Mouse (Mus musculus) neural tube, embryonic 14.5 days (tissue): ENCODE results near the gene Prkacb. TPM values are rescaled to one million over a fixed set of nuclear protein-coding genes. Genes with fewer than 3 reads are reported as not detected.

Experiments
- ATAC-seq: fragments of 200-750 bp; cut with Nextera tagmentation; 2 replicates; pipeline ENCODE4 v1.8.0; 2017; ENCODE audit warnings: low read depth, mild to moderate bottlenecking, moderate TSS enrichment, moderate library complexity
- H3K27ac ChIP-seq: fragments of 300-500 bp; sonication (generic); 2 replicates; pipeline ENCODE4 v1.5.1; 2014; ENCODE audit warnings: low read depth, mild to moderate bottlenecking, control low read depth, low read length, moderate library complexity, mixed read lengths
- H3K27me3 ChIP-seq: fragments of 300-500 bp; sonication (generic); 2 replicates; pipeline ENCODE4 v1.6.1; 2014; ENCODE audit warnings: low read length; ENCODE audit not compliant: control insufficient read depth, insufficient read depth
- H3K36me3 ChIP-seq: fragments of 300-500 bp; sonication (generic); 2 replicates; pipeline ENCODE4 v1.6.1; 2014; ENCODE audit warnings: low read length, mixed read lengths; ENCODE audit not compliant: control insufficient read depth, insufficient read depth
- H3K4me1 ChIP-seq: fragments of 300-500 bp; sonication (generic); 2 replicates; pipeline ENCODE4 v1.6.1; 2014; ENCODE audit warnings: low read length; ENCODE audit not compliant: control insufficient read depth, insufficient read depth
- H3K4me2 ChIP-seq: fragments of 300-500 bp; sonication (generic); 2 replicates; pipeline ENCODE4 v1.6.1; 2014; ENCODE audit warnings: mild to moderate bottlenecking, low read depth, low read length, control low read depth
- H3K4me3 ChIP-seq: fragments of 300-500 bp; sonication (generic); 2 replicates; pipeline ENCODE4 v1.5.1; 2014; ENCODE audit warnings: low read depth, low read length, control low read depth, mixed read lengths
- H3K9ac ChIP-seq: fragments of 300-500 bp; sonication (generic); replicated peaks from 2 replicates; pipeline ENCODE4 v1.6.1; 2014; ENCODE audit warnings: low read depth, mild to moderate bottlenecking, control low read depth, low read length, mixed read lengths
- H3K9me3 ChIP-seq: fragments of 300-500 bp; sonication (generic); 2 replicates; pipeline ENCODE4 v1.6.1; 2016; ENCODE audit warnings: low read length; ENCODE audit not compliant: control insufficient read depth
- WGBS: fragments of 180-500 bp; shearing (Covaris S2); extraction: QIAGEN DNeasy Blood & Tissue Kit; methylation state at CpG from one replicate; pipeline ENCODE4 v1.1.7; 2014; 5-methylcytosine and 5-hydroxymethylcytosine counted together
- polyA plus RNA-seq: library from polyadenylated mRNA; unstranded; fragments of >200 nt; fragmentation: Nextera tagmentation; extraction: Ambion mirVana; gene quantifications from 2 replicates; pipeline ENCODE4 v1.2.1, GENCODE M21; 2014

The Prkacb gene
- polyA plus RNA-seq, 1 experiment from 2014 or later, result 234 TPM

- Histone ChIP-seq H3K27ac (no peak overlapping the region), H3K9me3 (no peaks in the 10 kb centered on the region), H3K4me1 (no peaks in the 10 kb centered on the region), H3K36me3 (no peaks in the 10 kb centered on the region), H3K27me3 (no peaks in the 10 kb centered on the region), H3K4me2 (no peak overlapping the region), H3K4me3 (no peak overlapping the region), H3K9ac (no peak overlapping the region)
- WGBS, result 86% methylated on average over 4 of the region's 4 CpGs
- no peak for ATAC-seq
These were observed 125.6 kb downstream of the Prkacb start for GRCm38 (mm10) chr3:146687121-146687725.

DNA sequence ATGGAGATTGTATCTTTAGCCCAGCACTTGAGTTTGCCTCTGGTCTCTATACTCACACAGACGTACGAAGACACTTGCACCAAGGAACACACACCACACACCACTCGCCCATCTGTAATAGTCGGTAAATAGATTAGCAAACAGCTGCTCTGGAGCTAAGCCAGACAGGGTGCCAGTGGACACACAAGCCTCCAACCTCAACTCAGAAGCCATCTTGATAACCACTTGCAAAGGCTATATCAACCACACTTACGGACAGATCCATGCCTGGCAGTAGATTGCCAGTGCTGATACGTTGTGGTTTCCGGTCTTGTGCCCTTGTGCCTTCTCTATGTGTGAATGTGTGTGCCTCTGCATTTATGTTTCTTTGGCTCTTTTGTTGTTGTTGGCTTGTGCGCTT, 126.4 kb downstream of the Prkacb start:
- Histone ChIP-seq H3K27ac (no peak overlapping the region), H3K4me1 (no peaks in the 10 kb centered on the region), H3K9me3 (no peaks in the 10 kb centered on the region), H3K36me3 (no peaks in the 10 kb centered on the region), H3K27me3 (no peaks in the 10 kb centered on the region), H3K4me3 (no peak overlapping the region), H3K4me2 (no peak overlapping the region), H3K9ac (no peak overlapping the region)
- WGBS, result 92% methylated on average over 8 of the region's 8 CpGs
- ATAC-seq, result no peak

DNA sequence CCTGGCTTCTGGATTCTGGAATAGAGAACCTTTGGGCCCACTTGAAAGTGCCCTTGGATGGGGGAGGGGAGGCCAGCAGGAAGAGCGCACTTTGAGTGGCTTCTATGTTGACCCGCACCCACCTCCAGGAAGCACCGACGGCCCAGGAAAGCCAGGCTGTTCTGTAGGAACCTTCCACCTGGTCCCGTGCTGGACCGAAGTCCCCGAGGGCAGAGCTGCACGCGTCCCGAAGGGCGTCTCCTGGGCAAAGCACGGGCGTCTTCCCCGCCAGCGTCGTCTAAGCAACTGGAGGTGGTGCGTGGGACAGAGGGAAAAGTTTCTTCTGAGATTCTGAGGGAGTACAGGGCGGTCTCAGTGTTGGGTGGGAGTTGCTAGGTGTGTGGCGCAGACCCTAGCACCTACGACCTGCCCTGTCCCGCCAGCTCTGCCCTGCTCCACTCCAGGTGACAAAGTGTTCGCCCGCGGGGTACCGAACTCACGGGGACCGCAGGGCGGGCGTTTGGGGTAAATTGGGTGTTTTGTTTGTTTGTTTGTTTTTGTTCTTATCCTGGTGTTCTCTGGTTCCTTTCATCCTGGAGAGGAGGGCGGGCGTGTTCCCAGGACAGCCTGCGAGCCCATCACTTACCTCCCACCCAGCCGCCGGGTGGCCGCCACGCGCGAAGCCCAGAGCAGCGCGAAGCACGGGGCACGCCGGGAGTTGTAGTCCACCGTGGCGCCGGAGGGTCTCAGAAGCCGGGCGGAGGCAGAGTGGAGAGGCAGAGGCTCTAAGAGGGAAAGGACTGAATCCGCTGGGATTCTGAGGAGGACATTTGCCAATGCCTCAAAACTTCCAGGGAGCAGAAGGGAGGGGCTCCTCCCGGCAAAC, 127.7 kb downstream of the Prkacb start, which contains the start of gene Samd13:
Gene Samd13 (minus strand): TSS at position 782 of the 865 bp plus-strand sequence.
- Histone ChIP-seq H3K27ac (no peak within 1 kb of the TSS), H3K27me3 (no peaks in the 10 kb centered on the region), H3K9me3 (no peaks in the 10 kb centered on the region), H3K9ac (peak within 1 kb of the TSS; percentile 41; the same call in 1 of the 2 replicates), H3K4me2 (peak within 1 kb of the TSS; percentile 91), H3K4me1 (no peaks in the 10 kb centered on the region), H3K36me3 (no peaks in the 10 kb centered on the region), H3K4me3 (peak within 1 kb of the TSS; percentile 46)
- peak; percentile 97 for ATAC-seq
- 3% methylated on average over 50 of the region's 50 CpGs for WGBS

DNA sequence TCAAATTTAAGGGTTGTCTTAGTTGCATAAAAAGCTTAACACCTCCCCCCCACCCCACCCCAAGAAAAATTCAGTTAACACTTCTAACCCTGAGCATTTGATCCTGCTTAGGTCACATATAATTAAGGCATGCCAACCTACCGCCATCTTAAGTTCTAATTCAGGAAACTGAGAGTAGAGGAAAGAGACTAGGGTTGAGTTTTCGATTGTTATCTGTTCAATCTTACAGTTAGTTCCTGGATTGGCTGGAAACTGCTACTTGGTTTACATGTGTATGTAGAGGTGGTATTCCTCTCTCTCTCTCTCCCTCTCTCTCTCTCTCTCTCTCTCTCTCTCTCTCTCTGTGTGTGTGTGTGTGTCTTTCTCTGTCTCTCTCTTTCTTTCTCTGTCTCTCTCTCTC, 129.7 kb downstream of the Prkacb start:
- no peaks in the 10 kb centered on the region for H3K9me3 ChIP-seq

DNA sequence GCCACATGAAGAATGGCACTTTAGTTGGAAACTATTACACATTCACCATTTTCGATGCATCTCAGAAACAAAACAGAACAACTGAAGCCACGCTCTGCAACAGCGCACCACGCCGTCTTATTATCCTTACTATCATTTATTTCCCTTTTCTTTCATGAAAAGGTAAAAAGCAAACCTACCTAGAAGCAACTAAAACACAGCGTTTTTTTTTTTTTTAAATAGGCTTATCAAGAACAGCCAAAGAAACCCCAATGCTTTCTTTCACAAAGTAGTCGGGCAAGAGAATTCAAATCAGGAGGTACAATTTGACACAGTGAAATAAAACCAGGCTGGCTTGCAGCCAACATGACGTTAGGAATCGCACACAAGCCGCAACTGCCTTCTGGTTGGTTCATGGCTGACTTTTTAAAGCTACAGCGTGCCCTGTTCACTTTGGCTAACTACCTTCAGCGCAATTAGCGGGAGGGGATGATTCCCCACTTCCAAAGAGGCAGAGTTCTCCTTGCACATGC, 130.6 kb downstream of the Prkacb start:
- 28% methylated on average over 13 of the region's 13 CpGs for WGBS
- H3K36me3 ChIP-seq, result no peaks in the 10 kb centered on the region
- H3K4me2 ChIP-seq, result peak overlapping the region; percentile 45
- no peaks in the 10 kb centered on the region for H3K4me1 ChIP-seq
- ATAC-seq, result no peak
- no peaks in the 10 kb centered on the region for H3K27me3 ChIP-seq
- H3K9ac ChIP-seq, result 0 out of 2 replicates have a peak overlapping the region, but pooled peaks have one; percentile 21
- H3K4me3 ChIP-seq, result peak overlapping the region; percentile 23
- H3K9me3 ChIP-seq, result no peaks in the 10 kb centered on the region
- H3K27ac ChIP-seq, result no peak overlapping the region

More for the DNA sequence above, 129.7 kb downstream of the Prkacb start:
- no peaks in the 10 kb centered on the region for H3K4me1 ChIP-seq
- H3K4me3 ChIP-seq, result no peak overlapping the region
- no peak overlapping the region for H3K9ac ChIP-seq
- no peak overlapping the region for H3K4me2 ChIP-seq
- 92% methylated on average over 2 of the region's 2 CpGs for WGBS
- ATAC-seq, result no peak
- H3K27ac ChIP-seq, result no peak overlapping the region
- no peaks in the 10 kb centered on the region for H3K27me3 ChIP-seq
- no peaks in the 10 kb centered on the region for H3K36me3 ChIP-seq

GRCm38 (mm10) chr3:146681696-146682095, 131.1 kb downstream of the Prkacb start:
- no peaks in the 10 kb centered on the region for H3K36me3 ChIP-seq
- no peaks in the 10 kb centered on the region for H3K9me3 ChIP-seq
- H3K9ac ChIP-seq, result no peak overlapping the region
- no peaks in the 10 kb centered on the region for H3K27me3 ChIP-seq
- no peak for ATAC-seq
- H3K4me2 ChIP-seq, result peak overlapping the region; percentile 45
- no peak overlapping the region for H3K27ac ChIP-seq
- WGBS, result 57% methylated on average over 8 of the region's 8 CpGs
- H3K4me3 ChIP-seq, result peak overlapping the region; percentile 23
- no peaks in the 10 kb centered on the region for H3K4me1 ChIP-seq

DNA sequence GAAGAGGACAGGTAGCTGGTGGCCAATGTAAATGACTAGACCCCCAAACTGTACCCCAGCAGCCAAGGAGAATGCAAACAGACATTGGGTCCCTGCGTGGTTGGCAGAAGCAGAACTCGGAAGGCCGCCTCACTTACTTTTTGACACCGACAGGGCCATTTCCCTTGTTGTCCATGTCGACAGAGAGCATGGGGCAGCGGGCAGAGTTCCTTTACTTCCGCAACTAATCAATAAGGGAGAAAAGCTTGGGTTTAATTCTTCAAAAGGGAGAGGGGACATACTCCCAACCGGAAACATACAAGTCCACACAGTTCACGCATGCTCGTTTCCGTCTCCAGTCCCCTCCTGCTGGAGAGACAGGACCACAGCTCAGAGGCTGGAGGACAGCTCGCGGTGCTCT, 132.2 kb downstream of the Prkacb start:
- no peaks in the 10 kb centered on the region for H3K36me3 ChIP-seq
- no peaks in the 10 kb centered on the region for H3K27me3 ChIP-seq
- WGBS, result 95% methylated on average over 13 of the region's 13 CpGs
- no peak overlapping the region for H3K4me3 ChIP-seq
- H3K27ac ChIP-seq, result no peak overlapping the region
- no peak overlapping the region for H3K4me2 ChIP-seq
- no peaks in the 10 kb centered on the region for H3K9me3 ChIP-seq
- ATAC-seq, result no peak
- no peaks in the 10 kb centered on the region for H3K4me1 ChIP-seq
- H3K9ac ChIP-seq, result no peak overlapping the region

DNA sequence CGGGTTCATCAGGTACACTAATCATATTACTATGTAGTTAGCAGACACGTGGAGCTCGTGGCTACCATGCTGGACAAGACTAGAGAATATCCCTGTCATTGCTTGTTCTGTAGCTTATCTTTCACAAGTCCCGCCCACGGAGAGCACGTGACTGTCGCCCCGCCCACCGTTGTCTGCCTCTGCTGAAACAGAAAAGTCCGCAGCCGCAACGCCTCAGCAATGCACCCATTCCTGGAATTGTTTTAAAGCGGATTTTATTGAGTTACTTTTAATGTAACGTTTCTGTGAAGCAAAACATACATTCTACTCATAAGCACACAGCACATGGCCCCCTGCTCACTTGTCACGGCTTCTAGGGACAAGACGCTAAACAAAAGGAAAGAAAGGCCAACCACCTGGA, 133.1 kb downstream of the Prkacb start:
- Histone ChIP-seq H3K9me3 (no peaks in the 10 kb centered on the region), H3K4me2 (no peak overlapping the region), H3K9ac (no peak overlapping the region), H3K27me3 (no peaks in the 10 kb centered on the region), H3K4me1 (no peaks in the 10 kb centered on the region), H3K36me3 (no peaks in the 10 kb centered on the region), H3K4me3 (no peak overlapping the region), H3K27ac (no peak overlapping the region)
- WGBS, result 95% methylated on average over 16 of the region's 16 CpGs
- no peak for ATAC-seq
